Comparison of ENCODE assay signal across 25 mouse cellular contexts in the genomic region with DNA sequence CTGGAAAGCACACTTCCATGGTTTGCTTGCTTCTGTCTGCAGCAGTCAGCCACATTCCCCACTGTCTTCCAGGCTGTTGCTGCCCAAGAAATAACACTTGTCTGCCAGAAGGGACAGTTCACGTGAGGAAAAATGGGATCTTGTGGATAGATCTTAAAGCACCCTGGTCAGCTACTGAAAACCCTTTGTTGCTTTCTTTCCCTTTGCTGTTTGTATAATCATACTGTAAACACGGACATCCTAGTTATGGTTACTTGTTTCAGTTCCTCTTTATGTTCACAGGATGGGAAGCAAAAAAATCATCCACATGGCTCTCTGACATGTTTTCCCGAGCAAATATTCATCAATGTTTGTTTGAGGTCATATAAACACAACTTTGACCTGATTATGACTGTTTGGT. TPM values are rescaled to one million over a fixed set of nuclear protein-coding genes. Genes with fewer than 3 reads are reported as not detected.
DNase-seq lines count a peak whose midpoint lies in the region; ATAC-seq and TF ChIP-seq lines count a peak whose summit lies in the region.
"Had no signal": no experiment of that assay in that cellular context is flagged by ENCODE, and none has a peak within 500 bp of the region (broad histone marks: within the 10 kb centered on the region; RNA-seq: fewer than 3 reads in every experiment).

No protein-coding gene starts in this region.

- peaks cover 11% of the 10 kb centered on the region for H3K36me3 ChIP-seq in intestine, embryonic 16.5 days (ENCODE audit: control insufficient read depth, insufficient read depth, low read length)
- peaks cover 20% of the 10 kb centered on the region for H3K36me3 ChIP-seq in intestine, embryonic 15.5 days
- H3K36me3 ChIP-seq in lung, postnatal 0 days (ENCODE audit: insufficient read depth, low read length) = peaks cover 6% of the 10 kb centered on the region; the same call in 1 of the 2 replicates
- H3K36me3 ChIP-seq: hindbrain, embryonic 12.5 days; hindbrain, embryonic 15.5 days had no signal

- 0 out of 2 replicates have a peak overlapping the region, but pooled peaks have one; percentile 5 for H3K27ac ChIP-seq in intestine, embryonic 16.5 days (ENCODE audit: low read length)
- no peak overlapping the region for H3K27ac ChIP-seq in intestine, embryonic 15.5 days
- no peak overlapping the region for H3K27ac ChIP-seq in lung, postnatal 0 days (ENCODE audit: low read length)
- H3K27ac ChIP-seq: embryonic facial prominence, embryonic 12.5 days; embryonic facial prominence, embryonic 15.5 days; hindbrain, embryonic 12.5 days; hindbrain, embryonic 15.5 days had no signal

- no peak overlapping the region for H3K9ac ChIP-seq in intestine, embryonic 16.5 days (ENCODE audit: low read depth, low read length)
- no peak overlapping the region for H3K9ac ChIP-seq in intestine, embryonic 15.5 days
- no peak overlapping the region for H3K9ac ChIP-seq in lung, postnatal 0 days (replicated peaks; ENCODE audit: low read depth)
- H3K9ac ChIP-seq: embryonic facial prominence, embryonic 12.5 days; embryonic facial prominence, embryonic 15.5 days; forebrain, postnatal 0 days; hindbrain, embryonic 12.5 days; hindbrain, embryonic 15.5 days had no signal

- TF ChIP-seq CTCF in Patski (IDR thresholded peaks at IDR 0.05) = no peak
- TF ChIP-seq CTCF in lung, postnatal 0 days (IDR thresholded peaks at IDR 0.05) = peak; percentile 24

- H3K27me3 ChIP-seq in intestine, embryonic 16.5 days (replicated peaks; ENCODE audit: control insufficient read depth, insufficient read depth, low read length) = no peaks in the 10 kb centered on the region
- no peaks in the 10 kb centered on the region for H3K27me3 ChIP-seq in intestine, embryonic 15.5 days (replicated peaks)
- H3K27me3 ChIP-seq in Patski = no peaks in the 10 kb centered on the region
- no peaks in the 10 kb centered on the region for H3K27me3 ChIP-seq in lung, postnatal 0 days (replicated peaks; ENCODE audit: insufficient read depth, low read length)
- H3K27me3 ChIP-seq: embryonic facial prominence, embryonic 12.5 days; embryonic facial prominence, embryonic 15.5 days; hindbrain, embryonic 12.5 days; hindbrain, embryonic 15.5 days had no signal

- no peak for ATAC-seq in intestine, embryonic 16.5 days
- ATAC-seq in intestine, embryonic 15.5 days = no peak
- ATAC-seq in Patski = peak; percentile 35
- ATAC-seq in lung, postnatal 0 days = peak; percentile 71
- no peak for ATAC-seq in frontal cortex, adult (ENCODE audit: low TSS enrichment)
- ATAC-seq: forebrain, embryonic 14.5 days; forebrain, postnatal 0 days had no signal

- H3K4me3 ChIP-seq in intestine, embryonic 16.5 days (ENCODE audit: low read length) = no peak overlapping the region
- no peak overlapping the region for H3K4me3 ChIP-seq in intestine, embryonic 15.5 days (replicated peaks)
- H3K4me3 ChIP-seq in lung, postnatal 0 days (ENCODE audit: low read depth, low read length) = no peak overlapping the region
- H3K4me3 ChIP-seq: embryonic facial prominence, embryonic 12.5 days; embryonic facial prominence, embryonic 15.5 days; hindbrain, embryonic 12.5 days; hindbrain, embryonic 15.5 days had no signal

- no peaks in the 10 kb centered on the region for H3K4me1 ChIP-seq in intestine, embryonic 16.5 days (ENCODE audit: control insufficient read depth, insufficient read depth, low read length)
- H3K4me1 ChIP-seq in intestine, embryonic 15.5 days (replicated peaks) = no peaks in the 10 kb centered on the region
- H3K4me1 ChIP-seq in lung, postnatal 0 days (ENCODE audit: insufficient read depth, low read depth, low read length) = no peaks in the 10 kb centered on the region
- H3K4me1 ChIP-seq: embryonic facial prominence, embryonic 12.5 days; embryonic facial prominence, embryonic 15.5 days; hindbrain, embryonic 12.5 days; hindbrain, embryonic 15.5 days had no signal

- WGBS in intestine, embryonic 16.5 days = 75% methylated on average over 3 of the region's 3 CpGs
- 66% methylated on average over 3 of the region's 3 CpGs for WGBS in intestine, embryonic 15.5 days
- WGBS in lung, postnatal 0 days = 49% methylated on average over 3 of the region's 3 CpGs

- no peaks in the 10 kb centered on the region for H3K9me3 ChIP-seq in intestine, embryonic 16.5 days (ENCODE audit: control insufficient read depth, low read length)
- H3K9me3 ChIP-seq in intestine, embryonic 15.5 days = no peaks in the 10 kb centered on the region
- H3K9me3 ChIP-seq in lung, postnatal 0 days (ENCODE audit: low read length) = no peaks in the 10 kb centered on the region
- H3K9me3 ChIP-seq: embryonic facial prominence, embryonic 15.5 days; hindbrain, embryonic 12.5 days; hindbrain, embryonic 15.5 days had no signal

- TF ChIP-seq EP300 in lung, postnatal 0 days (IDR thresholded peaks at IDR 0.05) = peak; percentile 92

- in situ Hi-C loops in Patski (cut with MboI; ENCODE audit: low pct_unique_long_range_greater_than_20kb) = no loop called here

- H3K4me2 ChIP-seq in intestine, embryonic 16.5 days (ENCODE audit: low read depth, low read length) = no peak overlapping the region
- H3K4me2 ChIP-seq in intestine, embryonic 15.5 days (replicated peaks) = no peak overlapping the region
- no peak overlapping the region for H3K4me2 ChIP-seq in lung, postnatal 0 days (replicated peaks; ENCODE audit: low read depth, low read length)
- H3K4me2 ChIP-seq: embryonic facial prominence, embryonic 12.5 days; embryonic facial prominence, embryonic 15.5 days; heart, embryonic 11.5 days; hindbrain, embryonic 12.5 days; hindbrain, embryonic 15.5 days had no signal

- CTCF ChIA-PET in Patski (lab: Charles Lee) = no interaction called here

- POLR2A ChIA-PET in Patski (lab: Charles Lee) = no interaction called here

- no peak for DNase-seq in Patski (ENCODE audit: low read depth, low spot score)
- peak; percentile 68 for DNase-seq in lung, postnatal 0 days (ENCODE audit: low spot score)
- peak; percentile 55 for DNase-seq in lung, postnatal 25 days (ENCODE audit: low spot score)
- no peak for DNase-seq in natural killer cell, adult 2 months (ENCODE audit: low spot score in 2 of 2)
- DNase-seq in gastrocnemius, adult 8-10 months (ENCODE audit: low spot score in 2 of 2) = no peak
- DNase-seq: adrenal gland, postnatal 10 days; adrenal gland, postnatal 36 days; cerebellum, adult 11 months; cerebellum, adult 2 months; cerebellum, adult 9-11 months; cerebellum, postnatal 25 days; forebrain, postnatal 0 days; gastrocnemius, postnatal 14 days; heart, adult 11 months had no signal

RNA-seq across cellular contexts. Expression of a gene that starts 36.5 kb away (rescaled TPM):
- polyA plus RNA-seq in intestine, embryonic 16.5 days (2015; fragmentation: Nextera tagmentation; extraction: Ambion mirVana) = 0.24 and 0.58 TPM in 2 replicates
- polyA plus RNA-seq in intestine, embryonic 15.5 days (2015; fragmentation: Nextera tagmentation; extraction: Ambion mirVana) = 0.30 and 0.91 TPM in 2 replicates
- 0.10 TPM for polyA plus RNA-seq in Patski (2021)
- 1.7 and 2.2 TPM in 2 replicates for polyA plus RNA-seq in lung, postnatal 0 days (2015; fragmentation: Nextera tagmentation; extraction: Ambion mirVana)
- under 1 TPM in 2 of 4 experiments, not detected in 2; 0.24 to 0.41 TPM for total RNA-seq in gastrocnemius, adult 8-10 months (2022)
- total RNA-seq: adrenal gland, postnatal 10 days; adrenal gland, postnatal 36 days; forebrain, postnatal 0 days; gastrocnemius, postnatal 14 days; gastrocnemius, postnatal 4 days had no signal
- polyA plus RNA-seq: embryonic facial prominence, embryonic 12.5 days; embryonic facial prominence, embryonic 15.5 days; forebrain, embryonic 11.5 days; hindbrain, embryonic 12.5 days; hindbrain, embryonic 15.5 days had no signal

Comparison
In these comparisons a context has a peak if more than half of its experiments do, and no peak if none do; other contexts are left out.
1. ATAC-seq: peak in Patski (single experiment) and lung, postnatal 0 days (single experiment); none in intestine, embryonic 16.5 days (single experiment), intestine, embryonic 15.5 days (single experiment) and frontal cortex, adult (single experiment).
2. DNase-seq: peak in lung, postnatal 0 days (single experiment) and lung, postnatal 25 days (single experiment); none in Patski (single experiment), natural killer cell, adult 2 months (0 of 2) and gastrocnemius, adult 8-10 months (0 of 2).